Mouse (Mus musculus) small intestine, adult 2 months (tissue): ENCODE data around the gene Rhobtb3. TPM values are rescaled to one million over a fixed set of nuclear protein-coding genes. Genes with fewer than 3 reads are reported as not detected.
"Not testable (repeated sequence)": the region's sequence is repeated elsewhere in the genome, so short reads cannot be mapped to it uniquely, and the experiment has no call there.

Experiments used
- H3K27ac ChIP-seq: fragments of 200-500 bp; 2 replicates; pipeline ENCODE4 v1.5.1; 2012; ENCODE audit warnings: low read depth, low read length, control low read depth, inconsistent platforms; ENCODE audit not compliant: insufficient read depth
- H3K27me3 ChIP-seq: fragments of 200-500 bp; 2 replicates; pipeline ENCODE4 v1.6.1; 2012; ENCODE audit warnings: mild to moderate bottlenecking, moderate library complexity, low read length, inconsistent platforms; ENCODE audit not compliant: control insufficient read depth, insufficient read depth
- H3K36me3 ChIP-seq: fragments of 200-500 bp; 2 replicates; pipeline ENCODE4 v1.6.1; 2012; ENCODE audit warnings: mild to moderate bottlenecking, low read length, control low read depth, inconsistent platforms; ENCODE audit not compliant: control insufficient read depth, insufficient read depth
- H3K4me1 ChIP-seq: fragments of 200-500 bp; 2 replicates; pipeline ENCODE4 v1.6.1; 2012; ENCODE audit warnings: low read length, inconsistent platforms, mixed read lengths; ENCODE audit not compliant: control insufficient read depth, insufficient read depth, insufficient read length
- H3K4me3 ChIP-seq: fragments of 200-500 bp; 2 replicates; pipeline ENCODE4 v1.5.1; 2012; ENCODE audit warnings: low read depth, mild to moderate bottlenecking, control low read depth, inconsistent platforms, low read length, moderate library complexity
- CTCF ChIP-seq: fragments of 200-500 bp; IDR thresholded peaks from 2 replicates; pipeline ENCODE4 v1.5.1; 2012; ENCODE audit warnings: low read depth, mild to moderate bottlenecking, control low read depth, inconsistent platforms, low read length, moderate library complexity, mixed read lengths; ENCODE audit not compliant: insufficient replicate concordance, insufficient read length; ENCODE audit errors: extremely low read depth
- POLR2A ChIP-seq: fragments of 200-500 bp; IDR thresholded peaks from 2 replicates; pipeline ENCODE4 v1.6.1; 2012; ENCODE audit warnings: low read depth, mild to moderate bottlenecking, control low read depth, inconsistent platforms, low read length, moderate library complexity
- WGBS: fragments of 180-500 bp; shearing (Covaris S2); methylation state at CpG from one replicate; pipeline ENCODE4 v1.1.7; 2018; 5-methylcytosine and 5-hydroxymethylcytosine counted together
- polyA plus RNA-seq: library from polyadenylated mRNA; depleted of rRNA; stranded (reverse); fragments of >200 nt; gene quantifications from 2 replicates; pipeline ENCODE4 v1.2.3, GENCODE M21; 2012

Gene Rhobtb3
- polyA plus RNA-seq, 1 experiment: 3.9 TPM

- Histone ChIP-seq H3K4me1 (no peaks in the 10 kb centered on the region; the same call in 1 of the 2 replicates), H3K4me3 (no peak overlapping the region), H3K27me3 (no peaks in the 10 kb centered on the region), H3K36me3 (peaks cover 2% of the 10 kb centered on the region; the same call in 1 of the 2 replicates), H3K27ac (no peak overlapping the region)
- no peak for TF ChIP-seq CTCF
- TF ChIP-seq POLR2A: no peak
- 91% methylated on average over 5 of the region's 5 CpGs for WGBS
Measured at GRCm38 (mm10) chr13:75941518-75942295, 2.0 kb downstream of the Rhobtb3 start.

- TF ChIP-seq CTCF: no peak
- TF ChIP-seq POLR2A: no peak
- 64% methylated on average over 2 of the region's 2 CpGs for WGBS
Measured at GRCm38 (mm10) chr13:75940791-75941517, 2.8 kb downstream of the Rhobtb3 start.

GRCm38 (mm10) chr13:75938866-75939265, 4.9 kb downstream of the Rhobtb3 start:
- Histone ChIP-seq H3K27me3 (no peaks in the 10 kb centered on the region), H3K4me3 (no peak overlapping the region), H3K27ac (no peak overlapping the region), H3K36me3 (peaks cover 2% of the 10 kb centered on the region; the same call in 1 of the 2 replicates), H3K4me1 (no peaks in the 10 kb centered on the region; the same call in 1 of the 2 replicates)
- TF ChIP-seq CTCF (no peak), POLR2A (no peak)
- WGBS: 91% methylated on average over 5 of the region's 5 CpGs

More at GRCm38 (mm10) chr13:75940791-75941517, 2.8 kb downstream of the Rhobtb3 start:
- H3K27me3 ChIP-seq: no peaks in the 10 kb centered on the region
- peaks cover 2% of the 10 kb centered on the region; the same call in 1 of the 2 replicates for H3K36me3 ChIP-seq
- no peak overlapping the region for H3K27ac ChIP-seq
- H3K4me1 ChIP-seq: no peaks in the 10 kb centered on the region; the same call in 1 of the 2 replicates
- H3K4me3 ChIP-seq: no peak overlapping the region

- Histone ChIP-seq H3K27me3 (no peaks in the 10 kb centered on the region), H3K4me3 (no peak overlapping the region), H3K4me1 (no peaks in the 10 kb centered on the region), H3K27ac (no peak overlapping the region), H3K36me3 (peaks cover 2% of the 10 kb centered on the region; the same call in 1 of the 2 replicates)
- TF ChIP-seq CTCF (no peak), POLR2A (no peak)
- WGBS: 100% methylated on average over 1 of the region's 1 CpGs
Measured at GRCm38 (mm10) chr13:75933287-75933686, 10.4 kb downstream of the Rhobtb3 start.

GRCm38 (mm10) chr13:75931073-75931472, 12.7 kb downstream of the Rhobtb3 start:
- Histone ChIP-seq H3K36me3 (no peaks in the 10 kb centered on the region; the same call in 1 of the 2 replicates), H3K27ac (no peak overlapping the region), H3K4me1 (no peaks in the 10 kb centered on the region), H3K27me3 (no peaks in the 10 kb centered on the region), H3K4me3 (no peak overlapping the region)
- TF ChIP-seq CTCF (no peak), POLR2A (no peak)
- WGBS: 4% methylated on average over 5 of the region's 5 CpGs

GRCm38 (mm10) chr13:75930660-75931059, 13.1 kb downstream of the Rhobtb3 start:
- no peak for TF ChIP-seq CTCF
- no peak for TF ChIP-seq POLR2A
- no peaks in the 10 kb centered on the region; the same call in 1 of the 2 replicates for H3K36me3 ChIP-seq
- WGBS: 52% methylated on average over 2 of the region's 2 CpGs
- no peak overlapping the region for H3K27ac ChIP-seq
- no peaks in the 10 kb centered on the region for H3K4me1 ChIP-seq
- no peaks in the 10 kb centered on the region for H3K27me3 ChIP-seq
- no peak overlapping the region for H3K4me3 ChIP-seq

GRCm38 (mm10) chr13:75930023-75930422, 13.7 kb downstream of the Rhobtb3 start:
- no peak overlapping the region for H3K27ac ChIP-seq
- no peaks in the 10 kb centered on the region; the same call in 1 of the 2 replicates for H3K36me3 ChIP-seq
- no peaks in the 10 kb centered on the region for H3K4me1 ChIP-seq
- 97% methylated on average over 20 of the region's 20 CpGs for WGBS
- no peak overlapping the region for H3K4me3 ChIP-seq
- TF ChIP-seq POLR2A: no peak
- no peak for TF ChIP-seq CTCF
- no peaks in the 10 kb centered on the region for H3K27me3 ChIP-seq

- H3K4me1 ChIP-seq, H3K4me3 ChIP-seq, H3K27me3 ChIP-seq, H3K36me3 ChIP-seq, H3K27ac ChIP-seq: not testable (repeated sequence)
- WGBS: 96% methylated on average over 5 of the region's 5 CpGs
Measured at GRCm38 (mm10) chr13:75929071-75929470, 14.7 kb downstream of the Rhobtb3 start.
